12 mouse cellular contexts compared by ENCODE assay signal in the genomic region with DNA sequence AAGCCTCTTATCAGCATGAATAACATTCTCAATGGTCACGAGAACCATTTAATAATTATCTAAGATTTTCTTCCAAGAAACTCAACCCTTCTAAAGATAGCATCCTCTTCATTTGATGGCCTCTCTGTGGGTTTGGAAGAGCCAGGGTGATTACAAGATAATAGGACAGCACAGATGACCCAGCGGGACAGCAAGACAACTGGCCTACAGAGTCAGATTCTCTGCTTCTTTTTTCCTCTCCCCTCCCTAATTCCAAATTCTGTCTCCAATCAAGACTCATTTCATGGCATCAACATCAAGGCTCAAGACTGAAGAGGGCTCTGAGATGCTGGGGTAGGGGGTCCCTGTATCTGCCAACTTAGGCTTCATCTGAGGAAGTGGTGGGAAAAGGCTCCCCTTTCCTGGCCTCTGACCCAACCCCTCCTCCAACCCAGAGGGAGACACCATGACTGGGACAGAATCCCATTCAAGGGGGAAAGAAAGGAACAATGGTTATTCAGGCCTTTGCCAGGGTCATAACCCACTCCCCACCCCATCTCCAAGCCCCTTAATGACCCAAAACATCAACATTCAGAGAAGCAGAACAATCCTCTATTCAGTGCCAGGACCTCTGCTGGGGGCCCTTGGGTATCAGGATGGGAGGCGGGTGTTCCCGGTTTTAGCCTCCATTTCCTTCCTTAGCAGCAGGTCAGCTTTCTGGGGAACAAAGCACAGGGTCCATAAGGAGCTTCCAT. TPM values are rescaled to one million over a fixed set of nuclear protein-coding genes. Genes with fewer than 3 reads are reported as not detected.
DNase-seq lines count a peak whose midpoint lies in the region; ATAC-seq and TF ChIP-seq lines count a peak whose summit lies in the region.
"Had no signal": no experiment of that assay in that cellular context is flagged by ENCODE, and none has a peak within 500 bp of the region (broad histone marks: within the 10 kb centered on the region; RNA-seq: fewer than 3 reads in every experiment).

No protein-coding gene starts in this region.

- peaks cover 25% of the 10 kb centered on the region for H3K4me1 ChIP-seq in forebrain, embryonic 11.5 days (replicated peaks; ENCODE audit: control insufficient read depth, insufficient read depth, low read length)
- peaks cover 12% of the 10 kb centered on the region for H3K4me1 ChIP-seq in forebrain, postnatal 0 days (ENCODE audit: insufficient read depth)
- H3K4me1 ChIP-seq in embryonic facial prominence, embryonic 11.5 days (ENCODE audit: control insufficient read depth, insufficient read depth, low read length): no peaks in the 10 kb centered on the region
- H3K4me1 ChIP-seq in midbrain, embryonic 11.5 days (ENCODE audit: control insufficient read depth, insufficient read depth, low read length): peaks cover 85% of the 10 kb centered on the region
- peaks cover 18% of the 10 kb centered on the region; the same call in 1 of the 2 replicates for H3K4me1 ChIP-seq in neural tube, embryonic 14.5 days (ENCODE audit: control insufficient read depth, insufficient read depth, low read length)

- peaks cover 9% of the 10 kb centered on the region for H3K36me3 ChIP-seq in forebrain, embryonic 11.5 days (ENCODE audit: control insufficient read depth, insufficient read depth, low read length)
- peaks cover 25% of the 10 kb centered on the region for H3K36me3 ChIP-seq in forebrain, postnatal 0 days (ENCODE audit: insufficient read depth)
- no peaks in the 10 kb centered on the region for H3K36me3 ChIP-seq in embryonic facial prominence, embryonic 11.5 days (replicated peaks; ENCODE audit: control insufficient read depth, insufficient read depth, low read depth, low read length)
- H3K36me3 ChIP-seq in midbrain, embryonic 11.5 days (ENCODE audit: control insufficient read depth, insufficient read depth, low read length): peaks cover 19% of the 10 kb centered on the region
- H3K36me3 ChIP-seq in neural tube, embryonic 14.5 days (ENCODE audit: control insufficient read depth, insufficient read depth, low read length): peaks cover 19% of the 10 kb centered on the region

- H3K9me3 ChIP-seq in forebrain, embryonic 11.5 days (ENCODE audit: control insufficient read depth, low read length): no peaks in the 10 kb centered on the region
- no peaks in the 10 kb centered on the region for H3K9me3 ChIP-seq in forebrain, postnatal 0 days (ENCODE audit: low read length)
- no peaks in the 10 kb centered on the region for H3K9me3 ChIP-seq in embryonic facial prominence, embryonic 11.5 days (replicated peaks; ENCODE audit: control insufficient read depth, low read length)
- no peaks in the 10 kb centered on the region for H3K9me3 ChIP-seq in midbrain, embryonic 11.5 days (ENCODE audit: control insufficient read depth, low read length)
- no peaks in the 10 kb centered on the region for H3K9me3 ChIP-seq in neural tube, embryonic 14.5 days (ENCODE audit: control insufficient read depth, low read length)

- H3K27me3 ChIP-seq in forebrain, embryonic 11.5 days (ENCODE audit: control insufficient read depth, insufficient read depth, low read length): no peaks in the 10 kb centered on the region
- no peaks in the 10 kb centered on the region for H3K27me3 ChIP-seq in forebrain, postnatal 0 days (ENCODE audit: insufficient read depth, low read length)
- no peaks in the 10 kb centered on the region for H3K27me3 ChIP-seq in embryonic facial prominence, embryonic 11.5 days (ENCODE audit: control insufficient read depth, insufficient read depth, low read length)
- no peaks in the 10 kb centered on the region for H3K27me3 ChIP-seq in midbrain, embryonic 11.5 days (ENCODE audit: control insufficient read depth, insufficient read depth, low read length)
- H3K27me3 ChIP-seq in neural tube, embryonic 14.5 days (ENCODE audit: control insufficient read depth, insufficient read depth, low read length): no peaks in the 10 kb centered on the region

- H3K27ac ChIP-seq in forebrain, embryonic 11.5 days (ENCODE audit: low read depth, low read length): peak overlapping the region; percentile 50
- no peak overlapping the region for H3K27ac ChIP-seq in forebrain, postnatal 0 days (ENCODE audit: low read depth, low read length)
- no peak overlapping the region for H3K27ac ChIP-seq in embryonic facial prominence, embryonic 11.5 days (replicated peaks; ENCODE audit: low read depth, low read length)
- peak overlapping the region; percentile 70 for H3K27ac ChIP-seq in midbrain, embryonic 11.5 days (ENCODE audit: low read depth, low read length)
- H3K27ac ChIP-seq in neural tube, embryonic 14.5 days (ENCODE audit: low read depth, low read length): 0 out of 2 replicates have a peak overlapping the region, but pooled peaks have one; percentile 4

- TF ChIP-seq CTCF in forebrain, postnatal 0 days (IDR thresholded peaks at IDR 0.05; ENCODE audit: low read depth): no peak

- no peak overlapping the region for H3K4me3 ChIP-seq in forebrain, embryonic 11.5 days (ENCODE audit: low read depth, low read length)
- H3K4me3 ChIP-seq in forebrain, postnatal 0 days (ENCODE audit: low read depth, low read length): no peak overlapping the region
- H3K4me3 ChIP-seq in embryonic facial prominence, embryonic 11.5 days (ENCODE audit: low read depth, low read length): no peak overlapping the region
- no peak overlapping the region for H3K4me3 ChIP-seq in midbrain, embryonic 11.5 days (ENCODE audit: low read depth, low read length)
- no peak overlapping the region for H3K4me3 ChIP-seq in neural tube, embryonic 14.5 days (ENCODE audit: low read depth, low read length)

- no peak overlapping the region for H3K9ac ChIP-seq in forebrain, embryonic 11.5 days (ENCODE audit: low read length)
- no peak overlapping the region for H3K9ac ChIP-seq in forebrain, postnatal 0 days
- H3K9ac ChIP-seq in embryonic facial prominence, embryonic 11.5 days (replicated peaks; ENCODE audit: low read length): no peak overlapping the region
- no peak overlapping the region for H3K9ac ChIP-seq in midbrain, embryonic 11.5 days (ENCODE audit: low read length)
- no peak overlapping the region for H3K9ac ChIP-seq in neural tube, embryonic 14.5 days (replicated peaks; ENCODE audit: low read depth, low read length)

- no peak for ATAC-seq in forebrain, embryonic 11.5 days (replicated peaks; ENCODE audit: low FRiP score)
- ATAC-seq in forebrain, postnatal 0 days: no peak
- ATAC-seq in embryonic facial prominence, embryonic 11.5 days (replicated peaks; ENCODE audit: insufficient number of reproducible peaks, low FRiP score, low TSS enrichment, low read depth): 0 out of 2 replicates have a peak, but pooled peaks have one; percentile 14
- peak; percentile 38 for ATAC-seq in midbrain, embryonic 11.5 days (ENCODE audit: low FRiP score)
- ATAC-seq in neural tube, embryonic 14.5 days (ENCODE audit: low read depth): peak; percentile 10; the same call in 1 of the 2 replicates
- ATAC-seq: lung, postnatal 0 days had no signal

- no peak for DNase-seq in forebrain, embryonic 11.5 days (ENCODE audit: low spot score)
- DNase-seq in forebrain, postnatal 0 days: no peak
- no peak for DNase-seq in embryonic facial prominence, embryonic 11.5 days (ENCODE audit: low spot score)
- DNase-seq in midbrain, embryonic 11.5 days (ENCODE audit: low spot score, missing footprints): peak; percentile 93
- DNase-seq in cerebellum, adult 11-12 months: no peak
- no peak for DNase-seq in layer of hippocampus, adult 9-11 months
- DNase-seq in MN1 (ENCODE audit: low spot score): no peak
- DNase-seq: adrenal gland, adult 8-10 months; kidney, adult 11 months had no signal

- 0 out of 2 replicates have a peak overlapping the region, but pooled peaks have one; percentile 9 for H3K4me2 ChIP-seq in forebrain, embryonic 11.5 days (ENCODE audit: low read depth, low read length, severe bottlenecking)
- no peak overlapping the region for H3K4me2 ChIP-seq in forebrain, postnatal 0 days (ENCODE audit: low read depth)
- H3K4me2 ChIP-seq in embryonic facial prominence, embryonic 11.5 days (ENCODE audit: low read depth, low read length): no peak overlapping the region
- peak overlapping the region; percentile 33 for H3K4me2 ChIP-seq in midbrain, embryonic 11.5 days
- peak overlapping the region; percentile 14; the same call in 1 of the 2 replicates for H3K4me2 ChIP-seq in neural tube, embryonic 14.5 days (ENCODE audit: low read depth, low read length)
- H3K4me2 ChIP-seq: liver, embryonic 11.5 days had no signal

- WGBS in forebrain, embryonic 11.5 days: 19% methylated on average over 4 of the region's 4 CpGs
- 34% methylated on average over 4 of the region's 4 CpGs for WGBS in forebrain, postnatal 0 days
- WGBS in embryonic facial prominence, embryonic 11.5 days: 32% methylated on average over 4 of the region's 4 CpGs
- 11% methylated on average over 4 of the region's 4 CpGs for WGBS in midbrain, embryonic 11.5 days
- 18% methylated on average over 4 of the region's 4 CpGs for WGBS in neural tube, embryonic 14.5 days

RNA-seq across cellular contexts. Expression of a gene that starts 7.6 kb away (rescaled TPM):
- 39.8 and 40.2 TPM in 2 replicates for polyA plus RNA-seq in forebrain, embryonic 11.5 days (2014; fragmentation: Nextera tagmentation; extraction: Ambion mirVana)
- total RNA-seq in forebrain, postnatal 0 days (2014; rRNA removed): 43.2 and 48.8 TPM in 2 replicates
- 20.6 and 21.2 TPM in 2 replicates for polyA plus RNA-seq in forebrain, postnatal 0 days (2015; fragmentation: Nextera tagmentation; extraction: Ambion mirVana)
- polyA plus RNA-seq in embryonic facial prominence, embryonic 11.5 days (2014; fragmentation: Nextera tagmentation; extraction: Ambion mirVana): 14.0 and 14.4 TPM in 2 replicates
- 62.0 and 64.3 TPM in 2 replicates for polyA plus RNA-seq in midbrain, embryonic 11.5 days (2014; fragmentation: Nextera tagmentation; extraction: Ambion mirVana)
- polyA plus RNA-seq in neural tube, embryonic 14.5 days (2014; fragmentation: Nextera tagmentation; extraction: Ambion mirVana): 37.7 and 47.6 TPM in 2 replicates

RNA-seq across cellular contexts. Expression of a gene that starts 33.0 kb away (rescaled TPM):
- polyA plus RNA-seq in forebrain, embryonic 11.5 days (2014; fragmentation: Nextera tagmentation; extraction: Ambion mirVana): 0.28 and 0.41 TPM in 2 replicates
- total RNA-seq in forebrain, postnatal 0 days (2014; rRNA removed): 3.2 and 3.5 TPM in 2 replicates
- 0.63 and 1.1 TPM in 2 replicates for polyA plus RNA-seq in forebrain, postnatal 0 days (2015; fragmentation: Nextera tagmentation; extraction: Ambion mirVana)
- polyA plus RNA-seq in embryonic facial prominence, embryonic 11.5 days (2014; fragmentation: Nextera tagmentation; extraction: Ambion mirVana): 0.39 and 0.60 TPM in 2 replicates
- 0.90 and 1.1 TPM in 2 replicates for polyA plus RNA-seq in midbrain, embryonic 11.5 days (2014; fragmentation: Nextera tagmentation; extraction: Ambion mirVana)
- 1.3 and 1.5 TPM in 2 replicates for polyA plus RNA-seq in neural tube, embryonic 14.5 days (2014; fragmentation: Nextera tagmentation; extraction: Ambion mirVana)

RNA-seq across cellular contexts. Expression of a gene that starts 51.9 kb away (rescaled TPM):
- polyA plus RNA-seq in forebrain, embryonic 11.5 days (2014; fragmentation: Nextera tagmentation; extraction: Ambion mirVana): 25.0 and 28.7 TPM in 2 replicates
- total RNA-seq in forebrain, postnatal 0 days (2014; rRNA removed): 4.3 and 4.4 TPM in 2 replicates
- polyA plus RNA-seq in forebrain, postnatal 0 days (2015; fragmentation: Nextera tagmentation; extraction: Ambion mirVana): 2.9 and 3.2 TPM in 2 replicates
- 29.4 and 33.4 TPM in 2 replicates for polyA plus RNA-seq in embryonic facial prominence, embryonic 11.5 days (2014; fragmentation: Nextera tagmentation; extraction: Ambion mirVana)
- 27.4 and 31.1 TPM in 2 replicates for polyA plus RNA-seq in midbrain, embryonic 11.5 days (2014; fragmentation: Nextera tagmentation; extraction: Ambion mirVana)
- 5.1 and 7.3 TPM in 2 replicates for polyA plus RNA-seq in neural tube, embryonic 14.5 days (2014; fragmentation: Nextera tagmentation; extraction: Ambion mirVana)

Comparison
In these comparisons a context has a peak if more than half of its experiments do, and no peak if none do; other contexts are left out.
1. H3K27ac ChIP-seq: peak in forebrain, embryonic 11.5 days (single experiment), midbrain, embryonic 11.5 days (single experiment) and neural tube, embryonic 14.5 days (single experiment); none in forebrain, postnatal 0 days (single experiment) and embryonic facial prominence, embryonic 11.5 days (single experiment).
2. H3K4me2 ChIP-seq: peak in forebrain, embryonic 11.5 days (single experiment), midbrain, embryonic 11.5 days (single experiment) and neural tube, embryonic 14.5 days (single experiment); none in forebrain, postnatal 0 days (single experiment) and embryonic facial prominence, embryonic 11.5 days (single experiment).
3. ATAC-seq: peak in embryonic facial prominence, embryonic 11.5 days (single experiment), midbrain, embryonic 11.5 days (single experiment) and neural tube, embryonic 14.5 days (single experiment); none in forebrain, embryonic 11.5 days (single experiment) and forebrain, postnatal 0 days (single experiment).